Mouse (Mus musculus) kidney, adult 2 months (tissue): ENCODE results near the gene Setx. TPM values are rescaled to one million over a fixed set of nuclear protein-coding genes. Genes with fewer than 3 reads are reported as not detected.

Experiments used
- DNase-seq: peaks from one replicate; pipeline ENCODE4 v3.0.0; 2021
- H3K27ac ChIP-seq: fragments of 200-500 bp; 2 replicates; pipeline ENCODE4 v1.5.1; 2012; ENCODE audit warnings: low read depth, low read length, control low read depth, inconsistent platforms; ENCODE audit not compliant: insufficient read depth
- H3K27me3 ChIP-seq: fragments of 200-500 bp; replicated peaks from 2 replicates; pipeline ENCODE4 v1.6.1; 2012; ENCODE audit warnings: mild to moderate bottlenecking, moderate library complexity, low read length, inconsistent platforms; ENCODE audit not compliant: control insufficient read depth, insufficient read depth
- H3K36me3 ChIP-seq: fragments of 200-500 bp; 2 replicates; pipeline ENCODE4 v1.6.1; 2012; ENCODE audit warnings: mild to moderate bottlenecking, moderate library complexity, low read length, inconsistent platforms; ENCODE audit not compliant: control insufficient read depth, insufficient read depth
- H3K4me1 ChIP-seq: fragments of 200-500 bp; 2 replicates; pipeline ENCODE4 v1.6.1; 2011; ENCODE audit warnings: low read length; ENCODE audit not compliant: control insufficient read depth, insufficient read depth
- H3K4me3 ChIP-seq: fragments of 200-500 bp; 2 replicates; pipeline ENCODE4 v1.5.1; 2011; ENCODE audit warnings: mild to moderate bottlenecking, low read depth, low read length, control low read depth; ENCODE audit not compliant: insufficient read depth
- CTCF ChIP-seq: fragments of 200-500 bp; conservative IDR thresholded peaks from 2 replicates; pipeline ENCODE4 v1.5.1; 2011; ENCODE audit warnings: low read depth, mild to moderate bottlenecking, control low read depth, low read length, moderate library complexity, mixed read lengths; ENCODE audit not compliant: insufficient read depth, insufficient read length
- POLR2A ChIP-seq: fragments of 200-500 bp; IDR thresholded peaks from one replicate; pipeline ENCODE4 v1.6.1; 2011; ENCODE audit warnings: low read depth, low read length, control low read depth
- WGBS: fragments of 180-500 bp; shearing (Covaris S2); methylation state at CpG from one replicate; pipeline ENCODE4 v1.1.7; 2018; 5-methylcytosine and 5-hydroxymethylcytosine counted together
- polyA plus RNA-seq: library from polyadenylated mRNA; depleted of rRNA; stranded (reverse); fragments of >200 nt; gene quantifications from 2 replicates; pipeline ENCODE4 v1.2.3, GENCODE M21; 2012

Gene Setx
- polyA plus RNA-seq, 1 experiment: 3.1 TPM

- Histone ChIP-seq H3K4me1 (peaks cover under 1% of the 10 kb centered on the region; the same call in 1 of the 2 replicates), H3K27me3 (no peaks in the 10 kb centered on the region), H3K4me3 (no peak overlapping the region), H3K36me3 (no peaks in the 10 kb centered on the region), H3K27ac (no peak overlapping the region)
- TF ChIP-seq POLR2A (no peak), CTCF (no peak)
- no peak for DNase-seq
Observed at GRCm38 (mm10) chr2:29120969-29121368, 3.0 kb upstream of the Setx start.

GRCm38 (mm10) chr2:29122446-29122845, 1.5 kb upstream of the Setx start:
- Histone ChIP-seq H3K27me3 (no peaks in the 10 kb centered on the region), H3K36me3 (no peaks in the 10 kb centered on the region), H3K27ac (no peak overlapping the region), H3K4me3 (no peak overlapping the region), H3K4me1 (peaks cover 5% of the 10 kb centered on the region; the same call in 1 of the 2 replicates)
- no peak for DNase-seq
- WGBS: 78% methylated on average over 3 of the region's 3 CpGs
- no peak for TF ChIP-seq CTCF
- no peak for TF ChIP-seq POLR2A

- peak overlapping the region; percentile 66 for H3K4me3 ChIP-seq
Observed at GRCm38 (mm10) chr2:29124571-29124935, 572 bp downstream of the Setx start.

GRCm38 (mm10) chr2:29124936-29125701, 1.1 kb downstream of the Setx start:
- H3K27me3 ChIP-seq: no peaks in the 10 kb centered on the region
- WGBS: under 1% methylated on average over 81 of the region's 81 CpGs
- TF ChIP-seq POLR2A (peak; percentile 62), CTCF (no peak)

More at GRCm38 (mm10) chr2:29124571-29124935, 572 bp downstream of the Setx start:
- Histone ChIP-seq H3K27me3 (no peaks in the 10 kb centered on the region), H3K27ac (peak overlapping the region; percentile 53; the same call in 1 of the 2 replicates), H3K36me3 (no peaks in the 10 kb centered on the region; the same call in 1 of the 2 replicates), H3K4me1 (peaks cover 5% of the 10 kb centered on the region; the same call in 1 of the 2 replicates)
- no peak for DNase-seq
- TF ChIP-seq POLR2A (no peak), CTCF (no peak)
- 1% methylated on average over 24 of the region's 24 CpGs for WGBS

GRCm38 (mm10) chr2:29130118-29130899, 6.3 kb downstream of the Setx start:
- Histone ChIP-seq H3K4me3 (no peak overlapping the region), H3K36me3 (no peaks in the 10 kb centered on the region; the same call in none of the 2 replicates), H3K27me3 (no peaks in the 10 kb centered on the region; the same call in 1 of the 2 replicates), H3K27ac (no peak overlapping the region), H3K4me1 (peaks cover 5% of the 10 kb centered on the region; the same call in 1 of the 2 replicates)
- no peak for DNase-seq
- 90% methylated on average over 7 of the region's 7 CpGs for WGBS
- no peak for TF ChIP-seq CTCF
- no peak for TF ChIP-seq POLR2A

More at GRCm38 (mm10) chr2:29124936-29125701, 1.1 kb downstream of the Setx start:
- Histone ChIP-seq H3K4me3 (peak overlapping the region; percentile 66), H3K36me3 (no peaks in the 10 kb centered on the region; the same call in 1 of the 2 replicates), H3K27ac (peak overlapping the region; percentile 52), H3K4me1 (peaks cover 5% of the 10 kb centered on the region; the same call in 1 of the 2 replicates)
- peak; percentile 100 for DNase-seq

- no peak overlapping the region for H3K4me3 ChIP-seq
- no peak overlapping the region for H3K27ac ChIP-seq
- H3K27me3 ChIP-seq: no peaks in the 10 kb centered on the region; the same call in 1 of the 2 replicates
- DNase-seq: no peak
- H3K36me3 ChIP-seq: peaks cover 4% of the 10 kb centered on the region
- H3K4me1 ChIP-seq: no peaks in the 10 kb centered on the region
- TF ChIP-seq POLR2A (no peak), CTCF (no peak)
Observed at GRCm38 (mm10) chr2:29135161-29135560, 11.2 kb downstream of the Setx start.

GRCm38 (mm10) chr2:29151941-29152340, 28.0 kb downstream of the Setx start:
- Histone ChIP-seq H3K4me1 (no peaks in the 10 kb centered on the region), H3K4me3 (no peak overlapping the region), H3K27me3 (no peaks in the 10 kb centered on the region), H3K27ac (no peak overlapping the region), H3K36me3 (no peaks in the 10 kb centered on the region; the same call in none of the 2 replicates)
- DNase-seq: no peak
- no peak for TF ChIP-seq POLR2A
- TF ChIP-seq CTCF: no peak
- 84% methylated on average over 2 of the region's 2 CpGs for WGBS
